Mouse (Mus musculus) cerebellum, adult 9-10 months (tissue): ENCODE measurements around the gene Pam16.
A peak's percentile ranks its signal among the peaks of the same experiment; 100 is the strongest.

Source experiments
- DNase-seq: peaks from one replicate; pipeline ENCODE4 v3.0.0; 2022

Gene Pam16

GRCm38 (mm10) chr16:4607818-4608531 is 16.8 kb downstream of the Pam16 start:
- peak; percentile 91 for DNase-seq

- DNase-seq = no peak
Observed at GRCm38 (mm10) chr16:4606431-4607084, 18.2 kb downstream of the Pam16 start.

DNA sequence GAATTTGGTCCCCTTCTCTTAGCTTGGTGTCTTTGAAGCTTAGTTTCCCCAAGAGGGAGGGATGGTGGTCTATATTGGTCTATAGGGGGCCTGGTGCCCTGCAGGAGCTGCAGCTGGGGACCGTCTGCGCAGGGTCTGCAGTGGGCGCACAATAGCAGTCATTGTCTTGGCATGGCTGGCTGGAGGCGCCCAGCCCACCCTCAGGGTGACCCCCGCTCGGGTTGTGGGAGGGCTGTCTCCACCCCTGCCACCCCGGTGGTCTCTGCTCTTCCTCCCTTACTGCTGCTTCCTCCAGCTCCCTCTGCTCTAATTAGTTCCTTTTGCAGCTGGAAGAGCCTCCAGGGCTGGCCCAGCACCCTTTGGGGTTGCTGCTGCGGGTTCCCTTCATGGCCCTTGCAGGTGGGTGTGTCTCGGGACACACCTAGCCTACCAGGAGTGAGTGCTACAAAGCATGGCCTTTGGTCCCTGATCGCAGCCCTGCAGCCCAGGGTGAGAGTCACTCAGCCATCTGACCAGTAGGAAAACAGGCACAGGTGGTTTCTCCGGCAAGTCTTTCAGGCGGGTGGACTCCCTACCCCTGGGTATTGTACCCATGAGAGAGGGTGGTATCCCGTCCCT is 19.2 kb downstream of the Pam16 start:
- no peak for DNase-seq

DNA sequence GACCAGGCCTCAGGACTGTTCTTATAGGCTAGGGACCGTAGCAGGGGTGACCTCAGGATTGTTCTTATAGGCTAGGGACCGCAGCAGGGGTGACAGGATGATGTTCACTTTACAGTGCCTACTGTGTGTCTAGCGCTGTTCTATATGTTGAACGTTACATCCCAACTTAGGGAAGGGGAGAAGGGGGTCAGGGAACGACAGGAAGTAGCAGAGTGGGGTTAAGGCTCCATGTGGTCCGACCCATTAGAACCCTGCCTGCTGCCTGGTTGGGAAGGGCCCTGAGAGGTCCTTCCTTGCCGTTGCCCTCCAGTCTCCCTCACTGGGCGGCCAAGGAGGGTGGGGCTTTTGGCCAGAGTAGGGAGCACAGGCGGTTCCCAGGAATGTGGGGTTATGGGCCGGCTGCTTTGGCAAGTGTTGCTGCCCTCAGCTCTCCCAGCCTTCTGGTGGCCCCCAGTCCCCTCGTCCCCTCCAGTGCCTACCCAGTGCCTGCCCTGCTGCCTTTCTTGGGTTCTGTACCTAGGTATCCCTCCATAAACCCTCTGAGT is 20.4 kb downstream of the Pam16 start:
- DNase-seq = no peak

- no peak for DNase-seq
Observed at GRCm38 (mm10) chr16:4603453-4603837, 21.3 kb downstream of the Pam16 start.

DNA sequence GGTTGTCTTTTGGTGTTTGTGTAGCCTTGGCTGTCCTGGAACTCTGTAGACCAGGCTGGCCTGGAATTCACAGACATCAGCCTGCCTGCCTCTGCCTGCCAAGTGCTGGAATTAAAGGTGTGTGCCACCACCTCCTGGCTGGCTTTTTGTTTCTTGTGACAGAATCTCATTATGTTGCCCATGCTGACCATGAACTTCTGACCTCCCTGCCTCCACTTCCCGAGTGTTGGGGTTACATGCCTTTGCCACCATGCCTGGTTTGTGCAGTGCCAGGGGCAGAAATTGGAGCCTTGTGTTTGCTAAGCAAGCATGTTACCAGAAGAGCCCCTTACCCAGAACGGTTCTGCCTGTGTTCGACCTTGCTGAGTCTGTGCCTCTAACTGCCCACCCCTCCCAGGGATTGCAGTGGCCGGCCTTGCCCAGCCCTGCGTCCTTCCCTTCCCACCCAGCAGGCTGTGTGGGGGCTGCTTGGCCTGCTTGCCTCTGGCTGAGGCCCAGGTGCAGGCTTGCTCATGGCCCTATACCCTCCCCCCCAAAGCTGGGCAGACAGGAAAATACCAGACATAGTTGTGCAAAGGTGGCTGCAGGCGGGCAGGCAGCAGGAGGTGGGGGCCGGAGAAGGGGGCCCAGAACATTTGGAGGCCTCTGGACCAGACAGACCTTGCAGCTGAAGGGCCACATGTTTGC is 21.9 kb downstream of the Pam16 start:
- DNase-seq = no peak

DNA sequence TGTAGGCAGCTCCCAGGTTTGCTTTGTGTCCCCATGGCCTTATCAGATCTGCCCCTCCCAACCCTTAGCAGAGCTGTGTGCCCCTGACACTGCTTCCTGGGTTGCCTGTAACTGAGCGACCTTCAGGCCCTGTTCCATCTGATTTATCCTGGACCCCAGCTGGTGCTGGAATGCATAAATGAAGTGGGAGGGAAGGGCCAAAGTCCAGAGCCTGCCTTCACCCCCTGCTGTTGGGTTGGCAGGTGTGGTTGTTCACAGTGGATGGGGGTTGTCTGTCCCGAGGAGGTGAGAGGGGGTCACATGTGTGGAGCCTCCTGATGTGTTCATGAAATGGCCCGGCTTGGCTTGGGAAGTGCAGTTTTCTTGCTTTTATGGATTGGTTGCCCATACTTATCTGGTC is 22.6 kb downstream of the Pam16 start:
- no peak for DNase-seq

DNA sequence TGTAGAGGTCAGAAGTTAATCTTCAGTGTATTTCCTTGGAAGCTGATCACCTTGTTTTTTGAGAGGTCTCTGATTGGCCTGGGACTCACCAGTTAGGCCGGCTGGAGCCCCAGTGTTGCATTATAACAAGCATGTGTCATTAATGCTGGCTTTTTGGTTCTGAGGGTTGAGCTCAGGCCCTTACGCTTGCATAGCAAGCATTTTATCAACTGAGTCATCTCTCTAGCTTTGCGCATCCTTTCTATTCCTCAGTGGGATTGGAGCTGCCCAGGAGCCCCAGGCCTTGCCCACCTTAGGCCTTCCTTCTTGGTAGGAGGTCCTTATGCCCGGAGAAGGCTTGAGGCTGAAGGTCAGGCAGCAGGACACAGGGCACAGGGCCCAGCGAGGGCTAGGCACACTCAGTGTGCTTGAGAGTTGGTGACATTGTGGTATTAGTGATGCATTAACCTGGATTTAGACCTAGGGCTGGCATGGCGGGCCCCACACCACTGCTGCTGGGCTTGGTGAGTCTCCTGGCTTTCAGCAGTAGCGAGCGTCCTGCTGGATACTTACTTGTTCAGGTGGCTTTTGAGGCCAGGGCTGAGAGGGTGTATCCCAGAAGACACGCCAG is 24.0 kb downstream of the Pam16 start:
- no peak for DNase-seq

GRCm38 (mm10) chr16:4599616-4600015 is 25.2 kb downstream of the Pam16 start:
- no peak for DNase-seq

- no peak for DNase-seq
Observed at GRCm38 (mm10) chr16:4598891-4599543, 25.8 kb downstream of the Pam16 start.

GRCm38 (mm10) chr16:4598041-4598440 is 26.7 kb downstream of the Pam16 start:
- no peak for DNase-seq

- DNase-seq = no peak
Observed at GRCm38 (mm10) chr16:4597296-4597695, 27.5 kb downstream of the Pam16 start.

DNA sequence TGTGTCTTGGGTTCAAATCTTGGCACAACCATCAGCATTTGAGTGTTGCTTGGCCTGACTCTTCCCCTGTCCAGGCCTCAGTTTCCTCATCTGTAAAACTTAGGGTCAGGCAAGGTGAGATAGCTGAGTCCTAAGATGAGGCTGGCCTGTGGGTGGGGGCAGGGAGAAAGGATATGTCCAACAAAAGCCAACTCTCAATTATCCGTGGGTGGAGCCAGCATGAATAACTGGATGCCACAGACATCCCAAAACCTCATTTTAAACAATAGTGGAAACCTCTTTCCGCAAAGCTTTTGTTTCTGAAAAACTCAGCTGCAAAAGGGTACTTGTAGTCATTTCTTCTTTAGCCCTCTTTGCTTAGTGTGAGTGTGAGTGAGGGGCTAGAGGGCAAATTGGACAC is 28.0 kb downstream of the Pam16 start:
- no peak for DNase-seq

GRCm38 (mm10) chr16:4596141-4596728 is 28.6 kb downstream of the Pam16 start:
- no peak for DNase-seq

DNA sequence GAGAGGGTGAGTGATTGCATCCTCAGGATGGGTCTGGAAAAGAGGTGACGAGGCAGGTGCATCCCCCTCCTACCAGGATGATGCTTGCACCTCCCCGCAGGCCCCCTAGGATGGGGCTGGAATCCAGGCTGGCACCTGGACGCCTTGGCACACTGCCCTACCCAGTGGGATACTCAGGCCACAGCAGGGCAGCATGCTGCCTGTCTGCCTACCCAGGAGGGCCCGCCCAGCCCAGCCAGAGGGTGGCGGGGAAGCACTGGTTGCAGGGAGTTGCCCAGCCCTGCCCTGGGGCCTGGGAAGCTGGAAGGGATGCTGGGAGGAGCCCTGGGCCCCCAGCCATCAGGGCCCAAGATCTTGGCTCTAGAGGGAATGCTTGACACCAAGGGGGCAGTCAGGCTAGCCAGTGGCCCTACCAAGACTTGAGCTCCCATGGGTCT is 29.2 kb downstream of the Pam16 start:
- DNase-seq = peak; percentile 72

DNA sequence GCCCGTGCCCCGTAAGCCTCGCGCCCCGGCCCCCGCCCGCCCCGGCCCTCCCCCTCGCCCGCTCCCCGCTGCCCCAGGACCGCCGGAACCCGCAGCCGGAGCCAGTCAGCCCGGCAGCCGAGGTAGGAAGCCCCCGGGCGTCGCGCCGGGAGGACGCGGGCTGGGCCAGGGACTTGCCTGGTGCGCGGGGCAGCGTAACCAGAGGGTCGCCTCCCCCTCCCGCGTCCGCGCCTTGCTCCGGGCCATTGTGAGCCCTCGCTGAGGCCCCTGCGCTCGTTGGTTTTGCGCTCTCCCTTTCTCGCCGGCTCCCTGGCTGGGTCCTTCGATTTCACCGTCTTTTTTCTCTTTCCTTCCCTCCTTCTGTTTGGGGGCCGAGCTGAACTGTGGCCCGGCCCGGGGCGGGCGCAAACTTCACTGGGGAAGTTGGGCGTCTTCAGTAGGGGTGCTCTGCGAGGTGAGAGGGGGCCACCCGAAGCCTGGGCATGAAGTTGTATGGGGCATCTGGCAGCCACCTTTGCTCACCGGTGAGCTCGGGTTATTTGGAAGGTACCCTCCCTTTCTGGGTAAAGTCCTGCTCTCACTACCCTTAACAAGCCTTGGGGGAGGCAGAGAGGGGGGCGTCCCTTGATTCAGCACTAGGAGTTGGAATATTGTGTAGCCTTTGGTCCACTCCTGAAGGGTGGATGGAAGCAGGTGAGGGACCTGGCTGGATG is 29.8 kb downstream of the Pam16 start:
- no peak for DNase-seq

GRCm38 (mm10) chr16:4593971-4594813 is 30.6 kb downstream of the Pam16 start, which contains the start of gene Glis2:
Glis2 (plus strand) TSS chr16:4594713.
- peak; percentile 63 for DNase-seq

DNA sequence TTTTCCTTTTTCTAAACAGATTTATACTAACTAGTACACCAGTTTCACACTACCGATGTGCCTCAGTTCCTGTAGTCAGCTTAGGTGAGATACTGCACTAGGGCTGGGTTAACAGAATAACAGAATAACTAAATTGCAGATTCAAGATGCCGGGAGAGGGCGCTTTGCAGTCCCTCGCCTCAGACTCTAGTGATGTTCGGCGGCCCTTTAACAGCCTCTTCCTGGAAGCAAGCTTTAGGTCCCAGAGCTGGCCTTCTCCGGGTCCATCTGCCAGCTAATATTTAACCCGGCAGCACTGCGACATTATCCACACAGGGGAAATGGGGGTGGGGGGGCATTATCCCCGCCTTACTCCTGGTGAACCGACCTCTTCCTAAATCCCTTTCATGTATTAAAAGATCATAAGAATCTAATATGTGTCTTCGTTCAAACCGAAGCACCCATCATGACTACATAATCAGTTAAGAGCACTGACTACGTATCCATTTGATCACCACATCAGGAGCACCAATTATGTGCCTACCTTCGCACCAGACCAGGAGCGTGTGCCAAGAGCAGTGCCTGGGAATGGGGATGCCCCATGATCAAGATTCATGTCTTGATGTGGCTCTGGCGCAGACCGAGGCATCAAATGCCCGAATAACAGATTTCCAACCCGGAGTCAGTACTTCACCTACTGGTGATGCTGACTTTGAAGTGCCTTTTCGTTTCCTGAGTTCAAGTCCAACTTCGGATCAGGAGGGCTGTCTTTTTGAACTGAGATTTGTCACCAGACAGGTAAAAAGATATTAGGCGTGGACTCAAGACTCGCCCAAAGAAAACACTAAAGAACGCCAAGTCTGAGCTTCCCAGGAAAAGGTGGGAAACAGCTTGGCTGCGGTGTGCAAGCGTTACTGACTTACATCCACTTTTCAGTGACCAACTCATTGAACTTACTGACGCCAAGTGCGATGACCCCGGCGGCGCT is 31.6 kb downstream of the Pam16 start:
- peak; percentile 73 for DNase-seq

DNA sequence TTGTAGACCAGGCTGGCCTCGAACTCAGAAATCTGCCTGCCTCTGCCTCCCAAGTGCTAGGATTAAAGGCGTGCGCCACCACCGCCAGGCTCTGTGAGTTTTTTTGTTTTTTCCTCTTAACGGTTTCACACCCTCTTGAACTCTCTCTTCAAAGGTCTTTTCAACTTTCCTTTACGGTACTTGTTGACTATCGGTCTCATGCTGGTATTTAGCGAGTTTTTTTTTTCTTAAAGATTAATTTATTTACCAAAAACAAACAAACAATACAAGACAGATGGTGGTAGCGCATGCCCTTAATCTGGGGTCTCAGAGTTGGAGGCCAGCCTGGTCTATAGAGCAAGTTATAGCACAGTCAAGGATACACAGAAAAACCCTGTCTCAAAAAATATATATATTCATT is 34.6 kb downstream of the Pam16 start:
- no peak for DNase-seq
